8 mouse cellular contexts compared by ENCODE assay signal in genomic region chr10:127665366-127666181, GRCm38 (mm10). TPM values are rescaled to one million over a fixed set of nuclear protein-coding genes. Genes with fewer than 3 reads are reported as not detected.
DNase-seq lines count a peak whose midpoint lies in the region; ATAC-seq and TF ChIP-seq lines count a peak whose summit lies in the region.

No protein-coding gene starts in this region.

- WGBS in lung, adult 2 months: 10% methylated on average over 14 of the region's 14 CpGs
- WGBS in forebrain, embryonic 14.5 days: 5% methylated on average over 14 of the region's 14 CpGs
- WGBS in limb, embryonic 10.5 days: 3% methylated on average over 14 of the region's 14 CpGs

- peak overlapping the region; percentile 72 for H3ac ChIP-seq in myocyte (ENCODE audit: control insufficient read depth, insufficient read length)

- TF ChIP-seq CTCF in lung, adult 2 months (IDR thresholded peaks at IDR 0.05; ENCODE audit: insufficient read depth, low read length): no peak

- peaks cover 33% of the 10 kb centered on the region for H3K79me2 ChIP-seq in myocyte (ENCODE audit: control insufficient read depth, insufficient read depth)

- peaks cover 60% of the 10 kb centered on the region for H3K27me3 ChIP-seq in forebrain, embryonic 14.5 days (replicated peaks; ENCODE audit: control insufficient read depth, insufficient read depth, low read length)
- peaks cover 36% of the 10 kb centered on the region for H3K27me3 ChIP-seq in limb, embryonic 10.5 days (ENCODE audit: low read depth, poor library complexity, severe bottlenecking)
- no peaks in the 10 kb centered on the region for H3K27me3 ChIP-seq in myocyte (ENCODE audit: control insufficient read depth, insufficient read depth, insufficient read length)

- peak overlapping the region; percentile 93 for H3K4me2 ChIP-seq in forebrain, embryonic 14.5 days (ENCODE audit: low read length)
- H3K4me2 ChIP-seq in myocyte (ENCODE audit: low read depth): peak overlapping the region; percentile 97

- peaks cover 30% of the 10 kb centered on the region for H3K4me1 ChIP-seq in lung, adult 2 months (ENCODE audit: control insufficient read depth, insufficient read depth, low read length)
- peaks cover 20% of the 10 kb centered on the region for H3K4me1 ChIP-seq in forebrain, embryonic 14.5 days (ENCODE audit: control insufficient read depth, insufficient read depth, low read length)
- H3K4me1 ChIP-seq in limb, embryonic 10.5 days: peaks cover 92% of the 10 kb centered on the region

- no peak overlapping the region for H3K27ac ChIP-seq in forebrain, embryonic 14.5 days (ENCODE audit: low read depth, low read length)
- H3K27ac ChIP-seq in limb, embryonic 10.5 days: peak overlapping the region; percentile 97

- DNase-seq in lung, adult 2 months: no peak
- DNase-seq in lung, postnatal 14 days: no peak
- peak; percentile 38 for DNase-seq in ZHBTc4 (ENCODE audit: low read depth, low spot score)
- no peak for DNase-seq in forebrain, embryonic 14.5 days (ENCODE audit: low spot score)
- DNase-seq in limb, embryonic 10.5 days (ENCODE audit: low spot score): peak; percentile 65
- DNase-seq in urinary bladder, postnatal 36 days (ENCODE audit: low spot score in 2 of 2): no peak
- no peak for DNase-seq in layer of hippocampus, adult 11-12 months (ENCODE audit: low spot score)

- no peaks in the 10 kb centered on the region for H3K36me3 ChIP-seq in forebrain, embryonic 14.5 days (ENCODE audit: control insufficient read depth, insufficient read depth, low read length)
- H3K36me3 ChIP-seq in limb, embryonic 10.5 days: peaks cover 44% of the 10 kb centered on the region
- H3K36me3 ChIP-seq in myocyte (ENCODE audit: control insufficient read depth, insufficient read depth): peaks cover 13% of the 10 kb centered on the region

- no peaks in the 10 kb centered on the region for H3K9me3 ChIP-seq in forebrain, embryonic 14.5 days (replicated peaks; ENCODE audit: control insufficient read depth, low read length)
- no peaks in the 10 kb centered on the region for H3K9me3 ChIP-seq in limb, embryonic 10.5 days (replicated peaks)

- TF ChIP-seq POLR2A in lung, adult 2 months (IDR thresholded peaks at IDR 0.05; ENCODE audit: borderline replicate concordance, extremely low read depth, low read depth, low read length): no peak
- TF ChIP-seq POLR2A in myocyte (IDR thresholded peaks at IDR 0.05; ENCODE audit: insufficient read length, low read depth): no peak

- peak overlapping the region; percentile 90 for H3K4me3 ChIP-seq in lung, adult 2 months (replicated peaks; ENCODE audit: extremely low read depth, low read depth, low read length)
- H3K4me3 ChIP-seq in forebrain, embryonic 14.5 days (ENCODE audit: low read depth, low read length): peak overlapping the region; percentile 50
- peak overlapping the region; percentile 84 for H3K4me3 ChIP-seq in limb, embryonic 10.5 days
- peak overlapping the region; percentile 98 for H3K4me3 ChIP-seq in myocyte

- no peak for ATAC-seq in forebrain, embryonic 14.5 days

- peak overlapping the region; percentile 68 for H3K9ac ChIP-seq in forebrain, embryonic 14.5 days (ENCODE audit: low read length)

TF ChIP-seq in myocyte, 11 proteins besides CTCF, POLR2A, EP300 and RAD21:
- TF ChIP-seq CEBPB (IDR thresholded peaks at IDR 0.05; ENCODE audit: insufficient read depth, poor library complexity, severe bottlenecking) (no peak), SRF (IDR thresholded peaks at IDR 0.05; ENCODE audit: control insufficient read depth, insufficient read length, low read depth) (no peak), TCF12 (IDR thresholded peaks at IDR 0.05; ENCODE audit: insufficient read depth, poor library complexity, severe bottlenecking) (no peak), REST (IDR thresholded peaks at IDR 0.05; ENCODE audit: insufficient read depth, insufficient read length) (no peak), MYOG (IDR thresholded peaks at IDR 0.05; ENCODE audit: control insufficient read depth in 1 of 3, insufficient read depth in 1 of 3, insufficient read length in 2 of 3, low read depth in 2 of 3) (no peak), POLR2AphosphoS2 (IDR thresholded peaks at IDR 0.05; ENCODE audit: insufficient read length, low read depth) (no peak), TCF3 (IDR thresholded peaks at IDR 0.05; ENCODE audit: insufficient read length, low read depth) (no peak), MAX (IDR thresholded peaks at IDR 0.05; ENCODE audit: low read depth) (no peak)

RNA-seq across cellular contexts. Expression of gene Nemp1, which starts 1.1 kb away (rescaled TPM):
- 2.7 and 3.6 TPM in 2 replicates for polyA plus RNA-seq in lung, adult 2 months (2012; rRNA removed)
- 5.8 TPM in 2 replicates for polyA plus RNA-seq in forebrain, embryonic 14.5 days (2014; fragmentation: Nextera tagmentation; extraction: Ambion mirVana)
- polyA plus RNA-seq in limb, embryonic 10.5 days (2016; fragmentation: Nextera tagmentation; extraction: Ambion mirVana): 11.9 and 12.3 TPM in 2 replicates
- 5.6 TPM for polyA plus RNA-seq in myocyte (2012; fragmentation: generic; extraction: Trizol)

RNA-seq across cellular contexts. Expression of gene Nab2, which starts 2.8 kb away (rescaled TPM):
- polyA plus RNA-seq in lung, adult 2 months (2012; rRNA removed): 32.8 and 35.1 TPM in 2 replicates
- polyA plus RNA-seq in forebrain, embryonic 14.5 days (2014; fragmentation: Nextera tagmentation; extraction: Ambion mirVana): 1.8 and 1.9 TPM in 2 replicates
- polyA plus RNA-seq in limb, embryonic 10.5 days (2016; fragmentation: Nextera tagmentation; extraction: Ambion mirVana): 13.1 and 17.4 TPM in 2 replicates
- 68.7 TPM for polyA plus RNA-seq in myocyte (2012; fragmentation: generic; extraction: Trizol)

RNA-seq across cellular contexts. Expression of gene Stat6, which starts 22.8 kb away (rescaled TPM):
- polyA plus RNA-seq in lung, adult 2 months (2012; rRNA removed): 92.3 and 123 TPM in 2 replicates
- 3.4 and 3.7 TPM in 2 replicates for polyA plus RNA-seq in forebrain, embryonic 14.5 days (2014; fragmentation: Nextera tagmentation; extraction: Ambion mirVana)
- polyA plus RNA-seq in limb, embryonic 10.5 days (2016; fragmentation: Nextera tagmentation; extraction: Ambion mirVana): 8.4 and 9.7 TPM in 2 replicates
- 0.26 TPM for polyA plus RNA-seq in myocyte (2012; fragmentation: generic; extraction: Trizol)

RNA-seq across cellular contexts. Expression of gene Myo1a, which starts 39.4 kb away (rescaled TPM):
- polyA plus RNA-seq in lung, adult 2 months (2012; rRNA removed): 0.11 and 0.77 TPM in 2 replicates
- polyA plus RNA-seq in forebrain, embryonic 14.5 days (2014; fragmentation: Nextera tagmentation; extraction: Ambion mirVana): 0.67 and 1.3 TPM in 2 replicates
- 0.49 and 0.78 TPM in 2 replicates for polyA plus RNA-seq in limb, embryonic 10.5 days (2016; fragmentation: Nextera tagmentation; extraction: Ambion mirVana)
- 0.35 TPM for polyA plus RNA-seq in myocyte (2012; fragmentation: generic; extraction: Trizol)

RNA-seq across cellular contexts. Expression of gene Lrp1, which starts 44.6 kb away (rescaled TPM):
- polyA plus RNA-seq in lung, adult 2 months (2012; rRNA removed): 215 and 248 TPM in 2 replicates
- 60.2 and 81.2 TPM in 2 replicates for polyA plus RNA-seq in forebrain, embryonic 14.5 days (2014; fragmentation: Nextera tagmentation; extraction: Ambion mirVana)
- 48.6 and 67.8 TPM in 2 replicates for polyA plus RNA-seq in limb, embryonic 10.5 days (2016; fragmentation: Nextera tagmentation; extraction: Ambion mirVana)
- polyA plus RNA-seq in myocyte (2012; fragmentation: generic; extraction: Trizol): 244 TPM

Comparison
In these comparisons a context has a peak if more than half of its experiments do, and no peak if none do; other contexts are left out.
1. DNase-seq: peak in ZHBTc4 (single experiment) and limb, embryonic 10.5 days (single experiment); none in lung, adult 2 months (single experiment), lung, postnatal 14 days (single experiment), forebrain, embryonic 14.5 days (single experiment), urinary bladder, postnatal 36 days (0 of 2) and layer of hippocampus, adult 11-12 months (single experiment).
2. Peak in every context shown above with its lines, with median percentiles within 50 percentile points of each other: H3K4me3 ChIP-seq.